Mouse (Mus musculus) stomach, embryonic 14.5 days (tissue): Measurements from ENCODE around the gene Doc2g. TPM values are rescaled to one million over a fixed set of nuclear protein-coding genes. Genes with fewer than 3 reads are reported as not detected.
"Not testable (repeated sequence)": the region's sequence is repeated elsewhere in the genome, so short reads cannot be mapped to it uniquely, and the experiment has no call there.

ENCODE experiments used
- ATAC-seq: fragments of 200-750 bp; cut with Nextera tagmentation; 2 replicates; pipeline ENCODE4 v1.8.0; 2017; ENCODE audit warnings: low read depth, moderate TSS enrichment; ENCODE audit not compliant: insufficient number of reproducible peaks, insufficient read depth, low FRiP score
- H3K27ac ChIP-seq: fragments of 300-500 bp; sonication (generic); 2 replicates; pipeline ENCODE4 v1.5.1; 2014; ENCODE audit warnings: mild to moderate bottlenecking, low read length, moderate library complexity, mixed read lengths
- H3K27me3 ChIP-seq: fragments of 300-500 bp; sonication (generic); 2 replicates; pipeline ENCODE4 v1.6.1; 2014; ENCODE audit warnings: low read length, control low read depth, mixed read lengths; ENCODE audit not compliant: control insufficient read depth, insufficient read depth
- H3K36me3 ChIP-seq: fragments of 300-500 bp; sonication (generic); 2 replicates; pipeline ENCODE4 v1.6.1; 2014; ENCODE audit warnings: mild to moderate bottlenecking, control low read depth, low read length, moderate library complexity, mixed read lengths; ENCODE audit not compliant: control insufficient read depth, insufficient read depth
- H3K4me1 ChIP-seq: fragments of 300-500 bp; sonication (generic); 2 replicates; pipeline ENCODE4 v1.6.1; 2014; ENCODE audit warnings: low read length, control low read depth, mixed read lengths; ENCODE audit not compliant: control insufficient read depth, insufficient read depth
- H3K4me2 ChIP-seq: fragments of 300-500 bp; sonication (generic); replicated peaks from 2 replicates; pipeline ENCODE4 v1.6.1; 2014; ENCODE audit warnings: low read depth, low read length, control low read depth
- H3K4me3 ChIP-seq: fragments of 300-500 bp; sonication (generic); 2 replicates; pipeline ENCODE4 v1.5.1; 2014; ENCODE audit warnings: low read depth, low read length, control low read depth
- H3K9ac ChIP-seq: fragments of 300-500 bp; sonication (generic); replicated peaks from 2 replicates; pipeline ENCODE4 v1.6.1; 2014; ENCODE audit warnings: low read depth, mild to moderate bottlenecking, control low read depth, low read length, moderate library complexity, mixed read lengths
- H3K9me3 ChIP-seq: fragments of 300-500 bp; sonication (generic); 2 replicates; pipeline ENCODE4 v1.6.1; 2016; ENCODE audit warnings: low read depth, low read length, control low read depth; ENCODE audit not compliant: control insufficient read depth
- WGBS: fragments of 180-500 bp; shearing (Covaris S2); extraction: QIAGEN DNeasy Blood & Tissue Kit; methylation state at CpG from one replicate; pipeline ENCODE4 v1.1.7; 2014; 5-methylcytosine and 5-hydroxymethylcytosine counted together
- polyA plus RNA-seq: library from polyadenylated mRNA; unstranded; fragments of >200 nt; fragmentation: Nextera tagmentation; extraction: Ambion mirVana; gene quantifications from 2 replicates; pipeline ENCODE4 v1.2.1, GENCODE M21; 2014

The Doc2g gene
- polyA plus RNA-seq, result 4.5 TPM in 2 replicates

- ATAC-seq, result no peak
- Histone ChIP-seq H3K9ac (no peak within 1 kb of the TSS), H3K4me2 (no peak within 1 kb of the TSS), H3K27ac (no peak within 1 kb of the TSS), H3K4me1 (peaks cover 15% of the 10 kb centered on the region), H3K36me3 (peaks cover 18% of the 10 kb centered on the region), H3K27me3 (no peaks in the 10 kb centered on the region), H3K9me3 (no peaks in the 10 kb centered on the region), H3K4me3 (no peak within 1 kb of the TSS)
- WGBS, result 64% methylated on average over 1 of the region's 1 CpGs
Measured at GRCm38 (mm10) chr19:4003112-4003511, at the start of gene Doc2g. TSS of gene Doc2g (plus strand) at chr19:4003313.

- Histone ChIP-seq H3K9ac (no peak overlapping the region), H3K27me3 (no peaks in the 10 kb centered on the region), H3K4me1 (no peaks in the 10 kb centered on the region), H3K36me3 (no peaks in the 10 kb centered on the region), H3K4me3 (no peak overlapping the region), H3K9me3 (no peaks in the 10 kb centered on the region), H3K4me2 (no peak overlapping the region), H3K27ac (no peak overlapping the region)
- WGBS, result 67% methylated on average over 3 of the region's 3 CpGs
- ATAC-seq, result no peak
Measured at GRCm38 (mm10) chr19:3955033-3955432, 48.1 kb upstream of the Doc2g start.

- Histone ChIP-seq H3K9me3 (no peaks in the 10 kb centered on the region), H3K9ac (no peak overlapping the region), H3K4me2 (no peak overlapping the region), H3K4me3 (no peak overlapping the region), H3K4me1 (no peaks in the 10 kb centered on the region), H3K27me3 (no peaks in the 10 kb centered on the region), H3K36me3 (no peaks in the 10 kb centered on the region), H3K27ac (no peak overlapping the region)
- no peak for ATAC-seq
- 40% methylated on average over 4 of the region's 4 CpGs for WGBS
Measured at GRCm38 (mm10) chr19:3955804-3956203, 47.3 kb upstream of the Doc2g start.

GRCm38 (mm10) chr19:3957296-3958036 is 45.6 kb upstream of the Doc2g start:
- H3K9ac ChIP-seq, H3K36me3 ChIP-seq, H3K4me1 ChIP-seq, H3K4me3 ChIP-seq, H3K27me3 ChIP-seq, H3K9me3 ChIP-seq, H3K27ac ChIP-seq, H3K4me2 ChIP-seq: not testable (repeated sequence)
- 76% methylated on average over 5 of the region's 5 CpGs for WGBS
- 0 out of 2 replicates have a peak, but pooled peaks have one; percentile 6 for ATAC-seq

- Histone ChIP-seq H3K9ac (no peak within 1 kb of the TSS), H3K27ac (no peak within 1 kb of the TSS), H3K4me3 (no peak within 1 kb of the TSS), H3K27me3 (no peaks in the 10 kb centered on the region), H3K4me1 (no peaks in the 10 kb centered on the region), H3K9me3 (no peaks in the 10 kb centered on the region), H3K36me3 (no peaks in the 10 kb centered on the region), H3K4me2 (no peak within 1 kb of the TSS)
- 65% methylated on average over 4 of the region's 4 CpGs for WGBS
- no peak for ATAC-seq
Measured at GRCm38 (mm10) chr19:3958470-3958869, 44.6 kb upstream of the Doc2g start, which contains the start of gene Aldh3b3. TSS of gene Aldh3b3 (plus strand) at chr19:3958645.

GRCm38 (mm10) chr19:3959030-3959429 is 44.1 kb upstream of the Doc2g start:
- Histone ChIP-seq H3K27me3 (no peaks in the 10 kb centered on the region), H3K36me3 (no peaks in the 10 kb centered on the region), H3K9me3 (no peaks in the 10 kb centered on the region), H3K9ac (no peak overlapping the region), H3K27ac (no peak overlapping the region), H3K4me2 (no peak overlapping the region), H3K4me1 (no peaks in the 10 kb centered on the region), H3K4me3 (no peak overlapping the region)
- ATAC-seq, result no peak

GRCm38 (mm10) chr19:3960211-3960610 is 42.9 kb upstream of the Doc2g start:
- Histone ChIP-seq H3K9ac (no peak overlapping the region), H3K4me3 (no peak overlapping the region), H3K4me2 (no peak overlapping the region), H3K27me3 (no peaks in the 10 kb centered on the region), H3K9me3 (no peaks in the 10 kb centered on the region), H3K36me3 (no peaks in the 10 kb centered on the region), H3K4me1 (no peaks in the 10 kb centered on the region), H3K27ac (no peak overlapping the region)
- ATAC-seq, result no peak
- WGBS, result 76% methylated on average over 5 of the region's 5 CpGs

- H3K27ac ChIP-seq, H3K9ac ChIP-seq, H3K36me3 ChIP-seq, H3K9me3 ChIP-seq, ATAC-seq, H3K4me2 ChIP-seq, H3K4me3 ChIP-seq, H3K4me1 ChIP-seq, H3K27me3 ChIP-seq: not testable (repeated sequence)
- 90% methylated on average over 6 of the region's 6 CpGs for WGBS
Measured at GRCm38 (mm10) chr19:3961805-3962204, 41.3 kb upstream of the Doc2g start.

GRCm38 (mm10) chr19:3962469-3962868 is 40.6 kb upstream of the Doc2g start:
- no peaks in the 10 kb centered on the region for H3K9me3 ChIP-seq
- no peaks in the 10 kb centered on the region for H3K4me1 ChIP-seq
- no peak overlapping the region for H3K4me2 ChIP-seq
- no peak for ATAC-seq
- no peaks in the 10 kb centered on the region for H3K27me3 ChIP-seq
- 13% methylated on average over 2 of the region's 2 CpGs for WGBS
- no peak overlapping the region for H3K9ac ChIP-seq
- no peaks in the 10 kb centered on the region for H3K36me3 ChIP-seq
- H3K27ac ChIP-seq, result no peak overlapping the region
- H3K4me3 ChIP-seq, result no peak overlapping the region
